Mouse (Mus musculus) cortical plate, adult 2 months (tissue): ENCODE data around the gene Rhbdd1. TPM values are rescaled to one million over a fixed set of nuclear protein-coding genes. Genes with fewer than 3 reads are reported as not detected.
A peak's percentile ranks its signal among the peaks of the same experiment; 100 is the strongest.

Experiments used
- H3K27ac ChIP-seq: fragments of 200-500 bp; 2 replicates; pipeline ENCODE4 v1.5.1; 2012; ENCODE audit warnings: low read length, control low read depth, inconsistent platforms; ENCODE audit not compliant: insufficient read depth
- H3K4me1 ChIP-seq: fragments of 200-500 bp; 2 replicates; pipeline ENCODE4 v1.6.1; 2011; ENCODE audit warnings: low read length; ENCODE audit not compliant: control insufficient read depth, insufficient read depth
- H3K4me3 ChIP-seq: fragments of 200-500 bp; 2 replicates; pipeline ENCODE4 v1.5.1; 2011; ENCODE audit warnings: mild to moderate bottlenecking, low read length, control low read depth; ENCODE audit not compliant: insufficient read depth
- CTCF ChIP-seq: fragments of 200-500 bp; IDR thresholded peaks from 2 replicates; pipeline ENCODE4 v1.5.1; 2011; ENCODE audit warnings: mild to moderate bottlenecking, control low read depth, low read length; ENCODE audit not compliant: insufficient read depth; ENCODE audit errors: extremely low read depth
- POLR2A ChIP-seq: fragments of 200-500 bp; IDR thresholded peaks from 2 replicates; pipeline ENCODE4 v1.6.1; 2011; ENCODE audit warnings: mild to moderate bottlenecking, low read length, control low read depth; ENCODE audit not compliant: insufficient read depth; ENCODE audit errors: extremely low read depth
- polyA plus RNA-seq: library from polyadenylated mRNA; depleted of rRNA; stranded (reverse); fragments of >200 nt; gene quantifications from 2 replicates; pipeline ENCODE4 v1.2.3, GENCODE M21; 2012

Rhbdd1 gene
- polyA plus RNA-seq, 1 experiment: 7.3 TPM

- Histone ChIP-seq H3K27ac (no peak overlapping the region), H3K4me1 (no peaks in the 10 kb centered on the region), H3K4me3 (no peak overlapping the region)
- TF ChIP-seq CTCF: no peak
- TF ChIP-seq POLR2A: no peak
These were observed 99.4 kb downstream of the Rhbdd1 start for GRCm38 (mm10) chr1:82415641-82416040.

- TF ChIP-seq CTCF (no peak), POLR2A (no peak)
- Histone ChIP-seq H3K4me1 (no peaks in the 10 kb centered on the region), H3K27ac (no peak overlapping the region), H3K4me3 (no peak overlapping the region)
These were observed 111.5 kb downstream of the Rhbdd1 start for GRCm38 (mm10) chr1:82427729-82428128.

- Histone ChIP-seq H3K4me1 (no peaks in the 10 kb centered on the region), H3K4me3 (no peak overlapping the region), H3K27ac (no peak overlapping the region)
- TF ChIP-seq CTCF (no peak), POLR2A (no peak)
These were observed 112.8 kb downstream of the Rhbdd1 start for GRCm38 (mm10) chr1:82429061-82429460.

GRCm38 (mm10) chr1:82432919-82433648, 116.8 kb downstream of the Rhbdd1 start:
- no peak overlapping the region for H3K27ac ChIP-seq
- H3K4me3 ChIP-seq: no peak overlapping the region
- no peaks in the 10 kb centered on the region for H3K4me1 ChIP-seq
- peak; percentile 97 for TF ChIP-seq CTCF
- TF ChIP-seq POLR2A: no peak

DNA sequence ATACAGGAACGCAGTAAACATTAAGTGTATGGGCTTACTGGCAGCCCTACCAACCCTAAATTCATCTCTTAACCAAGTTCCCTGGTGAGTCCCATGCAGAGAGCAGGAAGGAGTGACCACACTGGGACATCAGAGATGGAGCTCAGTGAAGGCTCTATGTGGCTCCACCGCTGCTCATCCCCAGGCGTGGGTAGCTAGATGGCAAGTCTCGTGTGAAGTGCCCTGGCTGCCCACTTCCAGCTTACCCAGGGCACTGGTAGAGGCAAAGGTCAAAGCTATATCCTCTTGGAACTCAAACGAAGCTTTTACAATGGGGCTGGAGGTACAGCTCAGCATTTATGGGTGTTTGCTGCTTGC, 117.4 kb downstream of the Rhbdd1 start:
- Histone ChIP-seq H3K4me1 (no peaks in the 10 kb centered on the region), H3K27ac (no peak overlapping the region), H3K4me3 (no peak overlapping the region)
- TF ChIP-seq CTCF (no peak), POLR2A (no peak)

- TF ChIP-seq CTCF: no peak
- no peak for TF ChIP-seq POLR2A
- H3K27ac ChIP-seq: no peak overlapping the region
- H3K4me3 ChIP-seq: no peak overlapping the region
- H3K4me1 ChIP-seq: no peaks in the 10 kb centered on the region
These were observed 121.0 kb downstream of the Rhbdd1 start for GRCm38 (mm10) chr1:82437273-82437672.

GRCm38 (mm10) chr1:82440123-82440522, 123.9 kb downstream of the Rhbdd1 start:
- no peak for TF ChIP-seq CTCF
- TF ChIP-seq POLR2A: no peak
- Histone ChIP-seq H3K4me1 (no peaks in the 10 kb centered on the region), H3K27ac (no peak overlapping the region), H3K4me3 (no peak overlapping the region)

DNA sequence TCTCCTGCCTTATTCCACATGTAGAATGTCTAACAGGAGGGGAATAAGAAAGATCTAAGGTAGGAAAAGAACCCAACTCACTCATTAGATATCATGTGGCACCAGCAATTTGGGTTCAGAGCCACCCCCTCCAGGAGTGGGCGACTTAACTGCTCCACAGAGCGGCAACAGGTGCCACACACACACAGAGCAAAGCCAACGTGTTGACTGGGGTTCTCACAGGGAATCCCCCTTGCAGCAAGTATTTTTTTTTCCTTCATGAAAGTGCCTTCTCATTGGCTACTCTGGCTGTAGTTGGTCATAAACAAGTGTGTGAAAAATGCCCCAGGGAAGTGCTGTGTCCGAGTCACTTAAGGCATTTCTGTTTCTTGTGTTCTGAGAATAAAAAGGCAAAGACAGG, 127.3 kb downstream of the Rhbdd1 start:
- Histone ChIP-seq H3K27ac (no peak overlapping the region), H3K4me3 (no peak overlapping the region), H3K4me1 (no peaks in the 10 kb centered on the region)
- TF ChIP-seq POLR2A (no peak), CTCF (no peak)

- TF ChIP-seq POLR2A (no peak), CTCF (no peak)
- H3K4me1 ChIP-seq: no peaks in the 10 kb centered on the region
- H3K4me3 ChIP-seq: no peak overlapping the region
- H3K27ac ChIP-seq: no peak overlapping the region
These were observed 129.8 kb downstream of the Rhbdd1 start for GRCm38 (mm10) chr1:82446049-82446448.

- no peak overlapping the region for H3K4me3 ChIP-seq
These were observed 133.6 kb downstream of the Rhbdd1 start for GRCm38 (mm10) chr1:82449851-82450250.

More at GRCm38 (mm10) chr1:82449851-82450250, 133.6 kb downstream of the Rhbdd1 start:
- Histone ChIP-seq H3K4me1 (no peaks in the 10 kb centered on the region), H3K27ac (no peak overlapping the region)
- no peak for TF ChIP-seq POLR2A
- TF ChIP-seq CTCF: no peak
